Mouse (Mus musculus) fat pad, adult 2 months (tissue): Measurements from ENCODE around the gene Iqce.

ENCODE experiments used
- DNase-seq: peaks from one replicate; pipeline ENCODE4 v3.0.0-alpha.2; 2011; ENCODE audit warnings: low read depth, low spot score; ENCODE audit errors: extremely low read depth

Iqce gene

DNA sequence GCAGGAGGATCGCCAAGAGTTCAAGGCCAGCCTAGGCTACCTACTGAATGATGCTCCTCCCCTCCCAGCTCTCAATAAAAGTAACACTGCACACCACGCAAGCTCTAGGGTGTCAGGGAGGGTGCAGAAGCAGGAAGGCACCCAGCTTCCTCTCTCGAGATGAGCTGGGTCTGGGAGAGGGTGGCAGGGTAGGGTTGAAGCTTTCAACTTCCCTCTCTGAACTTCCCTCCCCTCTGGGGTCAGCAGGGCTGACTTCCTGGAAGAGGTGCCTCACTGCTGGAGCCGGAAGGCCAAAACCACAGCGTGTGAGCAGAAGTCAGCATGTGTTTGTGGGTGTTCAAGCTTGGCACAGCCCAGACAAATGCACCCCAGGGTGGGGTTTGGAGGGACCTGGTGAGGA is 84.5 kb downstream of the Iqce start:
- DNase-seq, result no peak

DNA sequence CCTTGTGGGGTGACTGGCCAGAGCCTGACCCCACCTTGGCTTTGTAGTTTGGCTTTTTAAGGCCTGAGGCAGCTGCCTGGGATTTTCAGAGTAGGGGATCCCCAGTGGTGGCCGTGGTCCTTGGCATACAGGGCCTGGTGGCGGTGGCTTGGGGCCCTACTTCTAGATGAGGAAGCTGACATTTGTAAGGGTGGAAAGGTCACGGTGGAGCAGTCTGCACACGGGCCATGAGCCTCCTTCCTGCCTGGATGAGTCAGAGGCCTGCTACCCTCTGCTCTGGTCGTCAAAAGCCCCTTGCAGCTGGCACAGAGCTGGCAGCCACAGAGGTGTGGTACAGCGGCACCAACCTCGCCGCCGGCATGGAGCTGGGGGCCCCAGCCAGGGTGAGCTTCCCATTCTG is 85.5 kb downstream of the Iqce start:
- DNase-seq, result no peak

DNA sequence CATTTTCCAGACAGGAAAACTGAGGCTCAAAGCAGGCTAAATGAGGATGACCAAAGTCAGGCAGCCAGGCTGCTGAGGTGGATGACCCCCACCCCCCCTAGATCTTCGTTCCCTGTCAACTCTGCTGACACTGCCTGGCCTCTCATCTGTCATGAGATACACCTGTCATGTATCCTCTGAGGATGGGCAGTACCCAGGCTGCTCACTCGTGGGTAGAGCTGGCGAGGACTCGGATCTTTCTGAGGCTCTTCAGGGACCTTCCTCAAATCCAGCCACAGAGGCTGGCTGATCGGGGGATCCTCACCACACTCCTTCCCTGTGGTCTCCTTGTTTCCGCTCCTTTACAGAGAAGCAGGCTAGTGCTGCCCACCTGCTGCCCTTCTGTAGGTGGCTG is 86.1 kb downstream of the Iqce start:
- DNase-seq, result no peak

DNA sequence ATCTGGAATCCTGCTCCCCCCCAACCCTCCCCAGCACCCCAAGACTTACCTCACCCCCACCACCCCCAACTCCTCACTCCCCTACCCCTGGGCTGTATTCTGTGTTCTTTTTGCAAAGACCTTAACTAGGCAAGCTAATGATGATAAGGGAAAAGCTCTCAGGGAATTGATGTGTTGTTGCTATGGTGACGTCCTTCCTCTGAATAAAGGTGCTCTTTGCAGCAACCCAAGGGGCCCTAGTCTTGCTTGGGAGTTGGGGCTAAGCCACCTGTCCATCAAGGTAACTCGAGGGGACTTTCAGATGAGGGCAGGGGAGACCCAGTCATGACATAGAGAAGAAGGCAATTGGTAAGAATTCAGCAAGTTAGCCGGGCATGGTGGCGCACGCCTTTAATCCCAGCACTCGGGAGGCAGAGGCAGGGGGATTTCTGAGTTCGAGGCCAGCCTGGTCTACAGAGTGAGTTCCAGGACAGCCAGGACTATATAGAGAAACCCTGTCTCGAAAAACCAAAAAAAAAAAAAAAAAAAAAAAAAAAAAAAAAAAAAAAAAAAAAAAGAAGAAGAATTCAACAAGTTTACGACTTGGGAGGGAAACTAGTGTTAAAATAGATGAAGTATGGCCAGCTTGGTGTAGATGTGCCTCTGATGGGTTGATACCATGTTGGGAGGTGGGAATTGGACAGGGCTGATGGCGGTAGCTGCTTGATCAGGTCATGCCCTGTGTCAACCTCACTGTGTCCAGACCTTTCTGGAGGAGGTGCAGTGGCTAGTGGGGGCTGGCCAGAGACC is 86.7 kb downstream of the Iqce start:
- DNase-seq, result no peak

DNA sequence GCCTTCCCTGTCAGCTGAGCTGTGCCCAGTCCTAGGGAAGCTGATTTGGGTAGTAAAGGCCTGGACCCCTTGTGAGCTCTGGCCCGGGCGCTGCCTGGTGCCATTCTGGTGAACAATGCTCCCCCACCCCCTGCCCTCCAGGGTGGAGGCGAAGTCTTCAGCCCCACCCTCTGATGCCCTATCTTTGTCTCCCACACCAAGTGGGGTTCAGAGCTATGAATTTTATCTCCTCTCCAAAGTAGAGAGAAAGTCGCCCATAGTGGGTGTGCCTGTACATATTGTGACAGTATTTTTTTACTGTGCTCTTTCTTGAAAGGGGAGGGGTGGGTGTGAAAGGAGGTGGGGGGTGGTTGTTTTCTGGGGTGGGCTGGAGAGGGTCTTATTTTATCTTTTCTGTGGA is 87.3 kb downstream of the Iqce start:
- DNase-seq, result no peak

DNA sequence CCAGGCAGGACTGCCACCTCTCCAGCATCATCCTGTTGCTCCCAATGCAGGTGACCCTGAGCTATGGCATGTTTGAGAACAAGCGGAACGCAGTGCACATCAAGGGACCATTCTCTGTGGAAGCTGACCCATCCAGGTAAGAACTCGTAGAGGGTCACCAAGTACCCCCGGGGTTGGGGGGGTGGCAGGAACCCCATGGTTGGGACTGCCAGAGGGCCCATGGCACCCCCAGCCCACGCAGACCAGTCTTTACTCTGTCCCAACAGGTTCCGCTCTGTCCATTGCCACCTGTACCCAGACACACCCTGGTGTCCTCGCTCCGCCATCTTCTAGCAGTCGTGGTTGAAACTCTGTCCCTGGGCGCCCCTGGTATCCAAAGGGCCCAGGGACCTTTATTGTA is 88.0 kb downstream of the Iqce start:
- DNase-seq, result no peak

DNA sequence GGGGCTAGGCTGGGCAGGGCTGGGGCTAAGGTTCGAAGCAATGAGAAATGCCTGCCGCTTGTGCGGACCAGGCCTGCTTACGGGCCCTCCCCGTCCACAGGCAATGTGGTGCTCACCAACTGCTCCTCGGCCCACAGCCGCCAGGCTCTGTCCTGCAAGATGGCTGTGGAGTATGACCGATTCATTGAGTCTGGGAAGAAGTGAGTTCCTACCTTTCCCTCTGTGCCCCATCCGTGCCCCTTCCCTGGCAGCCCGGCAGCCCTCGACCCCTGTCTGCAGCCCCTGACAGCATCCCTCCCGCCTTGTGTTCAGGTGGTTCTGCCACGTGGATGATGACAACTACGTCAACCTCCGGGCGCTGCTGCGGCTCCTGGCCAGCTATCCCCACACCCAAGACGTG is 90.0 kb downstream of the Iqce start:
- no peak for DNase-seq
